Mouse (Mus musculus) retina, postnatal 1 day (tissue): ENCODE results near the gene Msl2.

Source experiments
- DNase-seq: peaks from one replicate; pipeline ENCODE4 v3.0.0-alpha.2; 2012

Msl2 gene

DNA sequence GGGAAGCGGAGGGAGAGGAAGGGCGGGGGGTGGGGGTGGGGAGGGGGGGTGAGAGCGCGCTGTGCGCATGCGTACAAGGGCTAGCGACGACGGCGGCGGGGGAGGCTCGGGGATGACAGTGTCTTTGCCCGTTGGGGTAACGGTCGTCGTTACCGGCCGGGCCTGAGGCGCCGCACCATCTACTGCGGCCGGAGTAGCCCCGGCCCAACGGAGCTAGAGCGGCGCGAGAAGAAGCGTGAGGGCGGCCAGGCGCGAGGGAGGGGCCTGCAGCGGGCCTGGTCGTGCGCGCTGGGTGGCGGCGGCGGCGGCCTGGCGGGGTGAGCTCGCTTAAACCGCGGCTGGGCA lies at the start of gene Msl2:
Msl2 (plus strand) TSS at position 115 of the 345 bp plus-strand sequence.
- no peak for DNase-seq

GRCm38 (mm10) chr9:101033761-101034447 lies 40.0 kb upstream of the Msl2 start:
- DNase-seq, result no peak

GRCm38 (mm10) chr9:101034448-101035098 lies 39.3 kb upstream of the Msl2 start, which contains the start of gene Pccb:
TSS of gene Pccb (minus strand) at chr9:101034898.
- DNase-seq, result peak; percentile 97

DNA sequence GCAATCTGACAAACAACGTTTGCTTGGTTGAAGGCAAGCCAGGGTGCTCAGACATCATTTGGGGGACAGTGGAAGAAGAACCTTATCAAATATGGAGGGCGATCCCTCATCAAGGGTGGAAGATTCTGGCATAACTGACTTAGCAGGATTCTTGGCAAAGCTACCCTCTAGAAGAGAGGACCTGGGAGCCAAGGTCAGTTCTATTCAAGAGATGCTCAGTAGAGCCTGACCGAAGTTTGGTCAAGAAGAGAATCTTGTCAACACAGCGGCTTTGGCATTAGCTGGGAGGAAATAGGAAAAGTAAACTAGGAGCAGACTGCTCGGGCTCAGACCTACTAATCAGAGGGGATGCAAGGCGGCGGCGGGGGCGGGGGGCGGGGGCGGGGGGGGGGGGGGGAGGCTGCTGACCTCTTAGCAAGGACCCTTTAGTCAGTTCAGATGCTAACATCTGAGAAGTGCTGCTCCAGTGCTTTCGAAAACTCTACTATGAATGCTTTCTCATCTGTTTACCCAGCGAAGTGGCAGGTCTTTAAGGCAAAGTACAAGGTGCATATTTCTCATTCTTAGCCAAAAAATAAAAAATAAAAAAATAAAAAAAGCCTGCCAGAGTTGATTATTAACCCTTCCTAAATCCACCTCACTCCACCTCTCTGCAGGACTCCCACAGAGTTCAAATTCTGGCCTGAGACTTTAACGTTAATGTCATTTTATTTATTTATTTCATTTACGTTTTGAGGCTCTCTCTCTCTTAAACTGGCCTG lies 37.9 kb upstream of the Msl2 start:
- DNase-seq, result no peak

- no peak for DNase-seq
These were observed 37.0 kb upstream of the Msl2 start for GRCm38 (mm10) chr9:101036876-101037275.

DNA sequence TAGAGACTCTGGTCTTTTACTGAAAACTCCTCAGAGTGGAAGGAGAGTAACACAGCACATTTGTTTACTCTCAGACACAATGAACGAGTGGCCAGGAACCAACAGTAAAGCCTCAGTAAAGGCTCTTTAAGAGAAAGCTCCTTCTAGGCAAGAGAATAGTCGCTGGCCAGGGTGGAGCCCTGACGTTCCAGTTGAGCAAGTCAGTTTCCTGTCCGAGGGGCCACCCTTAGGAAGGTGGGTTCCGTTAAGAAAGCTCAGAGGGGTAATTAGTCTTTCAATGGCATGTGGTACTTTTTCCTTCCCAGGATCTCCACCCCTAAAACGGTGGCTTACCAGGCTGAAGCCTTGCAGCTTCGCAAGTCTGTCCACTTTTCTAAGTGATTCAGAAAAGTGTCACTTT lies 36.5 kb upstream of the Msl2 start:
- no peak for DNase-seq

DNA sequence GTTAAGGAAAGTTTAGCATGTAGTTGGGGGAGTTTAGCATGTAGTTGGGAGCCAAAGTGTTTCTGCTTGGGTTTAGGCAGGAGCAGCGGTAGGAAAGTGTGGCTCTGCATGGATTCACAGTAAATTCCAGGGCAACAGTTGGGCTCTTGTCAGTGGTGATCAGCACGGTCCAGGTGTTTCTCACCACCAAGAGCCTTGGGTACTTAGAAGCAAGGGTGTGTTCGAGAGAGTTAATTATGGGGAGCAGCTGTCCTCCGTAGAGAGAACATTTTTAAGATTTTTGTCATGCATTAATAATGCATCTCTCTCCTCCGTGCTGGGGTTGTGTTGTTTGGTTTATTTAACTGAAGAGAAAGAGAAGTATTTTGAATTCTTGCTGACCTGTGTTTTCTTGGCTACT lies 35.3 kb upstream of the Msl2 start:
- no peak for DNase-seq

GRCm38 (mm10) chr9:101041508-101041907 lies 32.4 kb upstream of the Msl2 start:
- no peak for DNase-seq

DNA sequence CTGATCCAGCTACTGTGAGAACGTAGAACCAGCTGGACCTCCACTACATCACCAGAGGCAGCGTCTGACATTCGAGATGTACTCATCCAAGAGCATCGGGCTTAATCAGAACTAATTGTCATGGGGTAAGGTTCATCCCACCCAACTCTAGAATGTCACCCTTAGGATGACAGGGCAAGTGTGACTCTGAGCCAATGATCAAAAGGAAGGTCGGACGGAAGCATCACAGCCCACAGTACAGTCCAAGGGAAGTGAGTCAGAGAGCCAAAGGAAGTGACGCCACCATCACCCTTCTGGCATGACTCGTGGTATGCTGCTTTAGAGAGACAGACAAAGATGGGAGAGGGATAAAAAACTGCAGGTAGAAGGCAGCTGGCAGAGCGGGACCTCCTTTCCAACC lies 31.7 kb upstream of the Msl2 start:
- DNase-seq, result no peak

DNA sequence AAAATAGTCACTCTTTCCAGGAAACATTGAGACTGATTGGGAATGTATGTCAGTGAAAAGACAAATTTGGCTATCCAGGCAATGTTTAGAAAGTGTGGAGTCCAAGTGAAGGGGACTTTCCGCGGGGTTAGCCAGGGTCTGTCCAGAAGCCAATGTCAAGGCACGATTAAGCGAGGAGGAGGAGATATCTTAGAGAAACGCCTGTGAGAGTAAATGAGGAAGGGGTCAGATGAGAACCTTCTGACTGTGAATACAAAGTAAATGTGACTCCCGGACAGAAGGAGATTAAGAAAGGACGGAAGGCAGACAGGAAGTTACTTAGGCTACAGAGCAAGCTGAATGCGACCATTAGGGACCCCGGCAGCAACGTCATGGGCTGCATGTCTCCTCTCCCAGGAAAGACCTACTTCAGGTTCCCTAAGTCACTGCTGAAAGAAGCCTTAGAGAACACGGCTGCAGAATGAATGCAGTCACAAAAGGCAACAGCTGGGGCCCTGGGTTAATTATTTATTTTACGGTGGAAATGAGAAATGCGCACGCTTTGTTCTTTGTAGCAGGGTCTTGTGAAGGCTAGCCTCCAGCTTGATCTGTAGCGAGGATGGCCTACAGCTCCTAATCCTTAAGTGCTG lies 28.1 kb upstream of the Msl2 start:
- no peak for DNase-seq

GRCm38 (mm10) chr9:101052007-101052406 lies 21.9 kb upstream of the Msl2 start:
- DNase-seq, result no peak

- no peak for DNase-seq
These were observed 21.2 kb upstream of the Msl2 start for GRCm38 (mm10) chr9:101052691-101053090.

DNA sequence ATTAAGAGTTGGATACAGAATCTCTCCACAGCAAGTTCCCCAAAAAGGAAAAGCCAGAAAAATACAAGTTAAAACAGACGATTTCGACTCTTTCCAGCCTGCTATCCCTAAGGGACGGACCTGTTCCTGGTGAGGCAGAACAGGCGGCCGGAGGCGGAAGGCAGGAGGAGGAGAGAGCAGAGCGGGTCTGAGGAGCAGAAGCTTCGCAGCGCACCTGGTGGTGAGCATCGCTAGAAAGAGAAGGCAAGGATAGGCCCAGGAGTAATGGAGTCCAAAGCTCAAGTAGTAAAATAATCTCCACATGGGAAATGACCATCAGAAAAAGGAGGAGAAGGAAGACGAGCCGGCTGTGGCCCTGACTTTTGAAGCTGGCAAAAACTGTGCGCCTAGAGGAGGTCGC lies 20.6 kb upstream of the Msl2 start:
- DNase-seq, result no peak

GRCm38 (mm10) chr9:101057156-101057555 lies 16.7 kb upstream of the Msl2 start:
- DNase-seq, result no peak

GRCm38 (mm10) chr9:101061035-101061434 lies 12.9 kb upstream of the Msl2 start:
- DNase-seq, result no peak

- no peak for DNase-seq
These were observed 11.6 kb upstream of the Msl2 start for GRCm38 (mm10) chr9:101062253-101062780.

- DNase-seq, result no peak
These were observed 8.8 kb upstream of the Msl2 start for GRCm38 (mm10) chr9:101065076-101065602.

GRCm38 (mm10) chr9:101069781-101070180 lies 4.1 kb upstream of the Msl2 start:
- DNase-seq, result no peak

- DNase-seq, result no peak
These were observed 1.4 kb upstream of the Msl2 start for GRCm38 (mm10) chr9:101072506-101072905.

DNA sequence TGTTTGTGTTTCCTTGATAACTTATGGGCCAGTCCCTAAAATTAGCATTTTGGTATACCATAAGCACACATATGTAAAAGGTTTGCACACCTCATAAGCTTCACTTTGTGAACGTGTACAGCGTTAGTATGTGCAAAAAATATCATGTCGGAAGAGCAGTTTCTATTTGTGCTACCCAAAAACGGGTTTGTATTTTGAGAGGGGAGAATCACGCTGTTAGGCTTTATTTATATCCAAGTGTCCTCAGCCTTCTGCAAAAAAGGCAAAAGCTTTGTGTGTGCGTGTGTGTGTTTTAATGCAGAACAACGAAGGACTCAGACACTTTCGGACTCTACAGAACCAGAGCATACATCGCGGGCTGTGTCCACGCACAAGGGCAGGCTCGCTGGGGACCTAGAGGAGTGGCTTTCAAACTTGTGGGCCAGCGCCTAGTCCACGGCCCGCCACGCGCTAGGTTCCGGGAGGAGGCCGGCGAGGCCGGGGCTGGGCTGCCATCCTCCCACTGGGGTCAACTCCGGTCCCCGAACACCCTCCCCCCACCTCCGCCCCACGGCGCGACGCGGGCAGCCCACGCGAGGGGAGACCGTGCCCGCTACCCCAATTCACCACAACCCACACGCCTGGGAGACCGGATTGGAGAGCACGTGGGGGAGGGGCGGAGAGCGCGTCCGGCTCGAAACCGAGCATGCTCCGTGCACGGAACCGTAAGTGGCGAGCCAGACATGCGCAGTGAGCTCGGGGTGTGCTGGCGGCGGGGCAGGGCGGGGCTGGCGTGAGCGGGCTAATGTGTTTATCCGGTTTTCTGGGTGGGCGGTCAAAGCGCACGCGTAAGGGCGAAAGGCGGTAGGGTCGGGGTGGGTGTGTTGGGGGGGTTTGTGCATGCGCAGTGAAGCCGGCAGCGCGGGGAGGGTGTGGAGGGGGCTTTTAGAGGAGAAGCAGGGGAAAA lies 587 bp upstream of the Msl2 start:
- DNase-seq, result peak; percentile 99

DNA sequence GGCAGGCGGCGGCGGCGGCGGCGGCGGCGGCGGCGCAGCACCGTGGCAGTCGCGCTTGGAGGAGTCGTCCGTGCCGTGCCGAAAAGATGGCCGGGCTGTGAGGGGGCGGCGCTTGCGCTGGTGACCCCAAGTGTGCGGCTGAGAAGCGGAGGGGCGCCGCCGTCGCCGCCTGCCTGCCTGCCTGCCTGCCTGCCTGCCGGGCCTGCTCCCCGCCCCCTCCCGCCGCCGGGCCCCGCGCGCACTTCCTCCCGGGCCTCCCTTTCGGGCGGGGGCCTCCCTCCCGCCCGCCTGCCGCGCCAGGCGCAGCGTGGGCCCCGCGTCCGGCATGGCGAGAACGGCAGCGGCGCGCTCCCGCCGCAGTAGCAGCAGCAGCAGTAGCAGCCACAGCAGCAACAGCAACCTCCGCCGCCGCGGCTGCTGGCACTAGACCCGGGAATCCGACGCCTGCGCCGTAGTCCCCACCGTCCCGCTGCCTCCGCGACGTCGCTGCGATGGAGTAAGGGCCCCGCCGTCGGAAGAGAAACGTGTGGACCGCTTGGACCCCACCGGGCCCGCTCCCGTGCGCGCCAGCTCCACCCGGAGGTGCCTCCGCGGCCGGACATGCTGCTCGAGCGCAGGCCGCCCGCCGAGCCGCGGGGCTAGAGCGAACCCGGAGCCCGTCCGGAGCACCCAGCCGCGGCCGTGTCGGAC lies 576 bp downstream of the Msl2 start:
- DNase-seq, result peak; percentile 87
